Mouse (Mus musculus): ENCODE measurements around the gene Stra8.
A peak's percentile ranks its signal among the peaks of the same experiment; 100 is the strongest.

Stra8 gene

GRCm38 (mm10) chr6:34903851-34904250 is 16.1 kb upstream of the Stra8 start:
- peak; percentile 43 for DNase-seq

DNA sequence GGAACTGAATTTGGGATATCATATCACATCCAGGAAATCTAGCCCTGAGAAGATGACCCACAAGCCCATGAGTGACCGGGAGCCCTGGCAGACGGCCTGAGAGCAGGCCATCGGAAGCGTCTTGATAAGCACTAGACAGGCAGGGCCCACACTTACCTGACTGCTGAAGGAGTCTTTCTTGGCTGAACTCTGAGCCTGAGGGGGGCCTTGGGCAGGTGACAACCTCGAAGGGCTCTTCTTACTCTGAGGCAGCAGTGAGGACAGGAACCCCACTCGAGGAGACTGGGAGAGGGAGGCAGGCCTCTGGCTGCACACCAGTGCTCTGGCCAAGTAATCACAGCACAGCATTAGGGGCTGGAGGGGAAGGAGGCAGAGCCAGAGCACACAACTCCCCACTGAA is 15.6 kb upstream of the Stra8 start:
- peak; percentile 75 for DNase-seq

DNA sequence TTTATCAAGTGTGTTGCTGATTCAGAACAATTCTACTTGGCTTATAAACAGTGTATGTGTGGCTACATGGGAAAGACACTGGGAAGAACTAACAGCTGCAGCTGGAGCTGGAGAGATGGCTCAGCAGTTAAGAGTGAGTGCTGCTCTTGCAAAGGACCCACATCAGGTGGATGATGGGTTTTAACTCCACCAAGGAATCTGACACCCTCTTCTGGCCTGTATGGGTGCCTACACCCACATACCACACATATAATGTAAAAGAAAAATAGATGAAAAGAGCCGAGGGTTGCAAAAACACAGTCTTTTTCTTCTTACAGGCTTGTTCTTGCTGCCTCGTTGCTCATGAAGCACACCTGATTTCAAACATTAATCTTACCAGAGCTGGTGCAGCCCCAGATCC is 13.8 kb upstream of the Stra8 start:
- DNase-seq, result no peak

GRCm38 (mm10) chr6:34906661-34907060 is 13.3 kb upstream of the Stra8 start:
- DNase-seq, result peak; percentile 28

- no peak for DNase-seq
Measured at GRCm38 (mm10) chr6:34907121-34907614, 12.8 kb upstream of the Stra8 start.

DNA sequence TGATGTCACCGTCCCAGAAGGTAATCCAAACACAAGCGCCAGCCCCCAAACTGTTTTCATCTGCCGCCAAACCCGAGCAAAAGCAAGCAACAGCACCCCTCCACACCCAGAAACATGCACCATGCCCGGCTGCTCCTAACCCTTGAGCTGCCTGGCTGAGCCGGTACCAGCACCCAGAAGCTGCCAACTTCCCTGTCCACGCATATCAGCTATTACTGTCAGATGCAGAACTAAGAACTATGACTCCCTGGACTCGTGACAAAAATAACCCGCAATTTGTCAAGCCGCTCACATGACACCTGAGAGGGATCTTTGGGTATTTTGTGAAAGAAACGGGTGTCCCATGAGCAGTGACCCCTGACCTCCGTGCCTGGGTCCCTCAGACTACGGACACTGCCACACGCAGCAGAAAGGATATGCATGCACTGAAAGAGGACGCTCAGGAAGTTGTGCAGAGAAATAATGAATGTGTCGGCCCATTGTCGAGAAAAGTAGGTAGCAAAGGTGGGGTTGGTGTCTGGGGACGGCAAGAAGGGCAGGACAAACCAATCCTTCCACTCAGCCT is 12.2 kb upstream of the Stra8 start:
- peak; percentile 60 for DNase-seq

DNA sequence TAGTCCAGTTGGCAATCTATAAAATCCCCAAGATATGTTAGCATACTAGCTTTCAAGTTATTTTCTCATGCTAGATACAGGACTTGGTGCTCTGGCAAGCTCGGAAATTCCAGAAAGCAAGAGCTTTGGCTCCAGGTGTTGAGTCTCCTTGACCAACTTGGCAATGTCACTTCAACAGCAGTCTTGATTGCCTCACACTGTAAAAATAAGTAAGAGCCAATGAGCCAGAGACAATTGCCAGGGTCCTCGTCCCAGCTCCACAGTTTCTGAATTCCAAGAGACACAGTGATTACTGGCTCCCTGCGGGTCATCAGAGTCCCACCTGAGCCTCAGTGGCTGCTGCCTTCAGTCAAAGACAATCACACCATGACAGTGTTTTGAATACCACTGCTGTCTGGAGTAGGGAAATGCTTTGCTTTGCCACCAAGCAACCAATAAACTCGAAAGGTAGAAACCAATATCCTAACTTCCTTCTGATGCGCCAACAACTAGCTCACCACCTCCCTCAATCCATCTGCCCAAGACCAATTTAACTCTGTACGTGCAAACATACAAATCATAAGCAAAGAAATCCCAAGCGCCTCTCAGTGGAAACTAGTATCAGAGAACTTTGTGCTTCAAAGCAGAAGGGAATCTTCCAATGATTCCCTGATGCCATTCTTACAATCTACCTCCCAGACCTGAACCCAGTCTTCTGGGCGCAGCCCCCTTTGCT is 10.2 kb upstream of the Stra8 start:
- peak; percentile 25 for DNase-seq

- DNase-seq, result peak; percentile 96
Measured at GRCm38 (mm10) chr6:34910371-34911219, 9.4 kb upstream of the Stra8 start, which contains the start of gene Wdr91. Gene Wdr91, minus strand, starts transcription at chr6:34910876.

DNA sequence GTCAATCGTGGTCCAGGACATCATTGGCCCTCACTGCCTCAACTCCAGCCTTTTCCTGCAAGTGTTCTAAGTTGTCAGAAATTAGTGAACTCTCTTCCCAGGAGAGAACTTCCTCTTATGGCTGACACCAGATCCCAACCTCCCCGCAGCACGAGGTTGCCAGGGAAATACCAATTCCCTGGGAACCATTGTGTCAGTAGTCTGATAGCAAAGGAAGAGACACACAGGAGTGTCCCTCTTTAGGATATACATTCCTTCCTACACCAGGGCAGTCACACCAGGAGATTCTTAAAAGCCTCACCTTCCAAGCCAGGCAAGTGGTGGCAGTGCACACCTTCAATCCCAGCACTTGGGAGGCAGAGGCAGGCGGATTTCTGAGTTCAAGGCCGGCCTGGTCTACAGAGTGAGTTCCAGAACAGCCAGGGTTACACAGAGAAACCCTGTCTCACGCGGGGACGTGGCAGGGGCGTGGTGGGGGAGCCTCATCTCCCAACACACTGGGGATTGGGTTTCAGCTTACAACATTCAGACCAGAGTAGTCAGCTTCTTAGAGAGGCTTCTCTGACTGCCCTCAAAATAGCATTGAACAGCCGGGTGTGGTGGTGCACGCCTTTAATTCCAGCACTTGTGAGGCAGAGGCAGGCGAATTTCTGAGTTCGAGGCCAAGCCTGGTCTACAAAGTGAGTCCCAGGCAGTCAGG is 6.5 kb upstream of the Stra8 start:
- DNase-seq, result no peak

DNA sequence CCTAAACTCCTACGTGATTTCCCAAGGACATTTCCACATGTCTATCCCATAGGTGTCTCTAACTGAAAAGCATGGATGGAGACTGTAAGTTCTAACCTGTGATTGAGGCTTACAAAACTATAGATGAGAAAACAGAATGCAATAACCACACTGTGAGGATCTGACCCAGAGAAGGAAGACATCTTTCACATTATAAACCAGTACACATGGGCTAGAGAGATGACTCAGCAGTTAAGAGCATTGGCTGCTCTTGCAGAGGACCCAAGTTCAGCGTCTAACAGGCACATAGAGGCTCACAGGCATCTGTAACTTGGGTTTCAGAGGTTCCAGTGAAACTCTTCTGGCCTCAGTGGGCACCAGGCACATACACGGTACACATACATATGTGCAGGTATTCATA is 5.5 kb upstream of the Stra8 start:
- DNase-seq, result no peak

- DNase-seq, result no peak
Measured at GRCm38 (mm10) chr6:34919146-34919545, 817 bp upstream of the Stra8 start.

DNA sequence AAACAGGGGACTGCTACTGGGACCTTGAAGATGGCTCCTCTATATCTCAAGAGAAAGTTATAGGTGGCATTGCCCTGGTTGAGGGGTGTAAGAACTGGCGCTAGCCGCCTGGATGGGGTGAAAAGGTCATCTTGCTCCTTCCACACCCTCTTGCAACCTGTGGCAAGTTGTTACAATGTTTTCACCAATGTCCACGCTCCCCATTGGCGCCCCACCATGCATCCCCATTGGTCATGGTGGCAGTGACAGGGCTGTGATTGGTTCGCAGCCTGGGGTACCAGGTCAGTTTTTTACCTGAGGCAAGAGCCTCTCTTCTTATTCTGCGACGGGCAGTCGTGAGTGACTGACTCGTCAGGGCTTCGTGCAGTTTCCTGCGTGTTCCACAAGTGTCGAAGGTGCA is 668 bp downstream of the Stra8 start:
- DNase-seq, result no peak

DNA sequence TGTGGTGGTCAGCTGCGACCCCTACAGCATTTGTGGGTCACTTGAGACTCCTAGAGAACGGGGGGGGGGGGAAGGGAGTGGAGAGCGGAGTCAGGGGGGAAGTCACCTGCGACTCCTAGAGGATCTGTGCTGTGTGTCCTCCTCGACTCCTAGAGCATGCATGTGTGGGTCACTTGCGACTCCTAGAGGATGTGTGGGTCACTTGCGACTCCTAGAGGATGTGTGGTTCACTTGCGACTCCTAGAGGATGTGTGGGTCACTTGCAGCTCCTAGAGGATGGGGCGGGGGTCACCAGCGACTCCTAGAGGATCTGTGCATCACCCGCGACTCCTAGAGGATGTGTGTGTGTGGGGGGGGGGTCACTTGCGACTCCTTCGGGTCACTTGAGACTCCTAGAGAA is 2.0 kb downstream of the Stra8 start:
- peak; percentile 82 for DNase-seq

GRCm38 (mm10) chr6:34927156-34927555 is 7.2 kb downstream of the Stra8 start:
- peak; percentile 81 for DNase-seq

DNA sequence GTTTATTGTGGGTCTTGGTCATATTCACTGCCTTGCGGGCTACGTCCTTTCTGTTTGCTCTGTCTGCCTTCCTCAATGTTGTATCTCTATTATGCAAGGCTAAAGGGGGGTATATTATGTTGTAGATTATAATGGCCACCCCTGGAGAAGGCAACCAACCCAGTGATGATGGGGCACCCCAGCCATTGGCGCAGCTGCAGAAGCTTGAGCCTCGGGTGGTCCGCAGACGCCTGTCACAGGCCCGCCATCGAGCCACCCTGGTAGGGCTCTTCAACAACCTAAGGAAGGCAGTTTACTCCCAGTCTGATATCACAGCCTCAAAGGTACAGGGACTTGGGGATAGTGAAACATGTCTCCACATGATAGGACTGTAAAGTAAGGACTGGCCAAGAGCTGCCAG is 7.6 kb downstream of the Stra8 start:
- DNase-seq, result no peak

DNA sequence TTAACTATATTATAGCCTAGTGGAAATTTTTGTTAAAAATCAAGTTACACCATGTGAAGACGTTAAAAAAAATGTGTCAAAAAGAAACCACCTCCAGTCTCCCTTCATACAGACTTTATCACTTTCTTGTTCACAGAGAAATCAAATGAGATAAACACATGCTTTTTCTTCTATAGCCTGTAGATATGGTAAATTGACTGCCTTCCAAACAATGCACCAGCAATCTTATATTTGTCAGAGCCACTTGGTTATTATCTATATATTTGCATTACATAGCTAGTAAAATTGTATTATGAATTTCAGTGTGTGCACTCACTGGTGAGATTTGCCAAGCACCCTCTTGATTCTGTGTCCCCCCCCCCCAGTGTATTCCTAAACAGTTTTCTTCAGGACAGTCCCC is 12.7 kb downstream of the Stra8 start:
- no peak for DNase-seq

GRCm38 (mm10) chr6:34936743-34937142 is 16.8 kb downstream of the Stra8 start:
- DNase-seq, result no peak

DNA sequence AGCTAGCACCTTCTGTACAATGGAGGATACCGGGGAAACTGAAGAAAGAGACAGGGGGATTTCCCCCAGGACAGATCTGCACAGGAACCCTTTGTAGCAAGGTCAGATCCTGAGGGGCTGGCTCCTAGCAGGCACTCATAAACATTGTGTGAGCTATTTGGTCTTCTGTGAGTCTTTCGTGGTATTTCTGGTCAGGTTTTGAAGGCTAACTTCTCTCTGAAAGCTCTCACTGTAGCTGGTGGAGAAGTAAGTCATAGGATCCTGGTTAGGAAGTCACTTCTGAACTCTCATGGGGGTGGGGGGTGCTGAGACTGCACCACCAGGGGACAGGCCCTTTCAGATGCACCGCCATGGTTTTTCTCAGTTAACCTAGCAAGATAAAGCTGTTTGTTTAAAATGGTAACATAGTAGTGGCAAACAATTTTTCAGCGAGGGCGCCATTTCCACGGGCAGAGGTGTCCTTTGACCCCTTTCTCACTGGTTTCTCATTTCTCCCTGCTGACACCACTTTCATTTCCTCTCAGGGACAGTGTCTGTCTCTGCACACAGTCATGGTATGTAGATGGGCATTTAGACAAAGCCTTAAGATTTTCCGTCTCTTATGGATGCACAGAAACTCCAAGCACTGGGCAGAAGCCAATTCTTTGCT is 18.4 kb downstream of the Stra8 start:
- no peak for DNase-seq

GRCm38 (mm10) chr6:34938929-34939325 is 19.0 kb downstream of the Stra8 start:
- DNase-seq, result no peak

DNA sequence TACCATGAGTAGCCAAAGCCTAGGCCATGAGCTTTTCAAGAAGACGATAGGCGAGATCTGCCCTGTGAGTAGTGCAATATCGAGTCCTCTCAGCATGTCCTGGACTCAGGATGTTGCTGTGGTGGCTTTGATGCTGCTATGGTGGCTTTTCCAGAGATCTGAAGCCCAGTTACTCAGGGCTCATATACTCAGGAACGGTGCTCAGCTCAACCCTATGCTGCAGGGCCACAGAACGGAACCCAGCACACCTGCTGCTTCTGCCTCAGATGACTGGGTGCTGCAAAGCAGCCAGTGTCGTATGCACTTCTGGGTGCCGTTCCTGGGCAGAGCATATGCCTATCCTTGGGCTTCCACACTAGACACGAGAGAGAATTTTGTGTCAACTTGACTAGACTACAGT is 19.5 kb downstream of the Stra8 start:
- no peak for DNase-seq

DNA sequence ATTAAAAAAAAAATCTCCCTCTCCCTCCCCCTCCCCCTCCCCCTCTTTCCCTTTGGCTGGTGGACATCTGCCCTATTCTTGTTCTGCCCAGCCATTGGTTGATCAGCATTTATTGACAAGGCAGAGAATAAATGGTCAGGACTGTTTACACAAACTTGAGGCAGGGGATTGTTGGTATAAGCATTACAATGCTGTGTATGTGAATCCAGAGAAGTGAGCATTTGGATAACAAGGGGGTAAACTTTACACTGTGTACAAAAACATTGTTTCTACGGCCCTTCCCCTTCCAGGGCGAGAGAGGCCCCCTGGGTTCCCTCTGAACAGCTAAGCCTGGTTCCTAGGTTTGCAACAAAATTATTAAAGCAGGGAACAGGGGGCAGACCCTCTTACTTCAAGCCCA is 21.5 kb downstream of the Stra8 start:
- no peak for DNase-seq

DNA sequence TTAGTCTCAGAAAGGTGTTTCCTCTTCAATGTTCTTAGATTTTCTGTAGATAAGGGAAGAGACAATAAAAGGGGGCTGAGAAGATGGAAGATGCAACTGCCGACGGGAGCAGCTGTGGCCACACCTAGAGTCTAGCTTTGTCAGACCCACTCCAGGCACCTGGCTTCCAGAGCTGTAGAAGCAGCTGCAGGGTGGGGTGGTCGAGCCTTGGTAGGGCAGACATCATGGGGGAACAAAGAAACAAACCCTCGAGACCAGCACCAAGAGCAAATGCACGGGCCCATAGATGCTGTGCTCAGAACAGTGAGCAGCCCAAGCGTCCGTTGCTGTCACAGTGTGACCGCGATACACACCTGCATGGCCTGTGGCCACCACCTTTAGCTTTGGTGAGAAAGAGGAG is 22.5 kb downstream of the Stra8 start:
- DNase-seq, result no peak

- DNase-seq, result no peak
Measured at GRCm38 (mm10) chr6:34943499-34943898, 23.5 kb downstream of the Stra8 start.
